Mouse (Mus musculus) spleen, adult 2 months (tissue): ENCODE measurements around the gene Dennd5a. TPM values are rescaled to one million over a fixed set of nuclear protein-coding genes. Genes with fewer than 3 reads are reported as not detected.

Experiments
- DNase-seq, 2 experiments: peaks; one replicate each; pipeline versions ENCODE4 v3.0.0 to v3.0.0-alpha.2; 2012 to 2021; ENCODE audit warnings: low spot score in 2 of 2, low read depth in 1 of 2
- H3K27ac ChIP-seq: fragments of 200-500 bp; 2 replicates; pipeline ENCODE4 v1.5.1; 2012; ENCODE audit warnings: low read length, inconsistent platforms; ENCODE audit not compliant: insufficient read depth
- H3K27me3 ChIP-seq: fragments of 200-500 bp; 2 replicates; pipeline ENCODE4 v1.6.1; 2012; ENCODE audit warnings: mild to moderate bottlenecking, moderate library complexity, low read length, inconsistent platforms; ENCODE audit not compliant: control insufficient read depth, insufficient read depth
- H3K36me3 ChIP-seq: fragments of 200-500 bp; 2 replicates; pipeline ENCODE4 v1.6.1; 2012; ENCODE audit warnings: mild to moderate bottlenecking, low read length, inconsistent platforms; ENCODE audit not compliant: control insufficient read depth, insufficient read depth
- H3K4me1 ChIP-seq: fragments of 200-500 bp; 2 replicates; pipeline ENCODE4 v1.6.1; 2011; ENCODE audit warnings: inconsistent platforms; ENCODE audit not compliant: control insufficient read depth, insufficient read depth, insufficient read length
- H3K4me3 ChIP-seq: fragments of 200-500 bp; 2 replicates; pipeline ENCODE4 v1.5.1; 2011; ENCODE audit warnings: mild to moderate bottlenecking, inconsistent platforms; ENCODE audit not compliant: insufficient read depth, insufficient read length; ENCODE audit errors: extremely low read depth
- CTCF ChIP-seq: fragments of 200-500 bp; IDR thresholded peaks from 2 replicates; pipeline ENCODE4 v1.5.1; 2011; ENCODE audit warnings: mild to moderate bottlenecking, inconsistent platforms; ENCODE audit not compliant: insufficient read depth, insufficient read length, insufficient replicate concordance; ENCODE audit errors: extremely low read depth
- POLR2A ChIP-seq: fragments of 200-500 bp; IDR thresholded peaks from 2 replicates; pipeline ENCODE4 v1.6.1; 2011; ENCODE audit warnings: low read depth, low read length, inconsistent platforms
- WGBS: fragments of 180-500 bp; shearing (Covaris S2); methylation state at CpG from one replicate; pipeline ENCODE4 v1.1.7; 2018; 5-methylcytosine and 5-hydroxymethylcytosine counted together
- polyA plus RNA-seq: library from polyadenylated mRNA; depleted of rRNA; stranded (reverse); fragments of >200 nt; gene quantifications from 2 replicates; pipeline ENCODE4 v1.2.3, GENCODE M21; 2012; rRNA removed

Gene Dennd5a
- 49.8 and 57.1 TPM in 2 replicates for polyA plus RNA-seq

DNA sequence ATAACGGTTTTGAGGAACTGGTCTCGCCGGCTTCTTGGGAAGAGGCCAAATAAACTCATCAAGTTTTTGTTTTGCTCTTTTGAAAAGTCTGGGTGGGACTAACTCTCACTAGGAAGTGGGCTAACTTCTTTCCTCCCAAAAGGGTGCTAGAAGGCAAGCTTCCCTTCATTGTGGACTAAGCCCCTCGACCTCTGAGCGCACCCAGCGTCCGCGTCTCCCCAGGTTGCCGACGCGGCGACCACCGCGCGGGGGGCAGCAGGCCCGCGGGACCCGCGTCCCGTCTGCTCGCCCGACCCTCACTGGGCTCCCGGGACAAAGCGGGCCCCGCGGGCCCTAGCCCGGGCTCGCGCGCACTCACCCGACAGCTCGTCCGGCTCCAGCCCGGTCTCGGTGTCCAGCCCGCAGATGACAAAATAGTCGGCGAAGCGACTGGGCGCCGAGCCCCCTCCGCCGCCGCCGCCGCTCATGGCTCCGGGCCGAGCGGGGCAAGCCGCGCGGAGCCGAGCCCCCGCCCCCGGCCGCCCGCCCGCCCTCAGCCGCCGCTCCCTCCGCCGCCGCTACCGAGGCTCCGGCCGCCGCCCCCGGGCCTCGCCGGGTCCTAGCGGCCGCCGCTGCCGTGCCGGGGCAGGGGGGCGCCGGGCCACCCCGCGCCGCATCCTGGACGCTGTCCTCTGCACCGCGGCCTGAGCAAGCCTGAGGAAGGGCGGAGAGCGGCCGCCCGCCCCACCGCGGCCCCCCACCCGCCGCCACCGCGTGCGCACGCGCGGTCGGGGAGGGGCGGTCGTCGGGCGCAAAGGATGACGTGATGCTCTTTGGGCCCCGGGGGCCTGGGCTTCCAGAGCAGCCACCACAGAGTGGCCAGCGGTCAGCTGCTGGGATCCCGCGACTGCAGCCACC lies at the start of gene Dennd5a:
Gene Dennd5a, minus strand, starts transcription at position 755 of the 897 bp plus-strand sequence.
- H3K36me3 ChIP-seq = no peaks in the 10 kb centered on the region
- TF ChIP-seq CTCF = no peak
- TF ChIP-seq POLR2A = peak; percentile 6; the same call in 1 of the 2 replicates
- H3K27me3 ChIP-seq = no peaks in the 10 kb centered on the region
- H3K4me1 ChIP-seq = peaks cover 9% of the 10 kb centered on the region; the same call in 1 of the 2 replicates
- WGBS = under 1% methylated on average over 93 of the region's 107 CpGs
- DNase-seq = peak in 1 of 2 experiments; percentile 42
- H3K4me3 ChIP-seq = peak within 1 kb of the TSS; percentile 68
- peak within 1 kb of the TSS; percentile 83 for H3K27ac ChIP-seq

DNA sequence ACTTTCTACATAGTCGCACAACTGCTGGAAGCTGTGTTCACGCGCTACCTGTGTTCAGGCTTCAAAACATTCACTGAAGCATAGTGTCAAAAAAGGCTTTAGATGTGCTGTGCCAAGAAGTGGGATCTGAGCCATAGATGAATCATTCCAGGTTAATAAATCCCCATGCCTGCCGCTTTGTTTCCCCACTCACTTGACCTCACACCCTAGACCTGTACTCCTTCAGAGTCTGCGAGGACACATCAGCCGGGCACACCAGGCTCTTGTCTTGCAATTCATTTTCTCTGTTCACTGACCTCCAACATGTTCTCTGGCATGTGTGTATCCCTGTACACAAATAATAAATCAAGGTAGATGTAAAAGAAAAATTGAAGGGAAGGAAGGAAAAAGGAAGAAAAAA lies 48.8 kb upstream of the Dennd5a start:
- no peaks in the 10 kb centered on the region for H3K4me1 ChIP-seq
- TF ChIP-seq CTCF = no peak
- no peak for TF ChIP-seq POLR2A
- H3K27me3 ChIP-seq = no peaks in the 10 kb centered on the region
- no peak for DNase-seq
- WGBS = 97% methylated on average over 6 of the region's 6 CpGs
- no peaks in the 10 kb centered on the region for H3K36me3 ChIP-seq
- H3K27ac ChIP-seq = no peak overlapping the region
- H3K4me3 ChIP-seq = no peak overlapping the region

- DNase-seq = no peak
- WGBS = 88% methylated on average over 1 of the region's 1 CpGs
- Histone ChIP-seq H3K4me1 (no peaks in the 10 kb centered on the region), H3K4me3 (no peak overlapping the region), H3K27ac (no peak overlapping the region), H3K27me3 (no peaks in the 10 kb centered on the region), H3K36me3 (no peaks in the 10 kb centered on the region)
- TF ChIP-seq CTCF (no peak), POLR2A (no peak)
These were observed 48.2 kb upstream of the Dennd5a start for GRCm38 (mm10) chr7:110008513-110008912.

DNA sequence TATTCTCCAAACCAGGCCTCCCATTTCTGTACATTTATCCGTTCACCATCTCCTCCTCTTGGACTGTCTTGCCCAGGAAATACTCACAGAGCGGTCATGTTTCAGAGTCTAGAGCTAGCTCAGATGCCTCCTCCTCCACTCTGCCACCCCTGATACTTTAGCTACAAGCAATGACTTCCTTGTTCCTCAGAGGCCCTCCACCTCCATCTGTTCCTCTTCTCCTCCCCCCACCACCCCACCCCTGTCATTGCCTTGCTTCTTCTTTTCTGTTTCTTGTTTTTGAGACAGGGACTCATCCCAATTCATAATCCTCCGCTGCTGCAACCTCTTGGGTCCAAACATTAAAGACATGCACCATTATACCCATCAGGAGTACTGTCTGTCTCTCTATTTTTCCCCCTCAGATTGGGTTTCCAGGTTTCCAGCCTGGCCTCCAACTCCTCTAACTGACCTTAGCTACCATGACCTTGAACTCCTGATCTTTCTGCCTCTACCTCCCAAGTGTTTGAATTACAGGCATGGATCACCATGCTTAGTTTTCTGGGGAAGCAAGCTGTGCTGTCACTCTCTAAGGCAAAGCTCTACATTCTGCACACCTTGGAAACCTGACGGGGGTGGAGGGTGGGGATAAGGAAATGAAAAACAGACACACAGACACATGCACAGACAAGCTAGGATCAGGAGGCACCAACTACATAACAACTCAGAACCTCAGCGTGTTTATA lies 46.4 kb upstream of the Dennd5a start:
- TF ChIP-seq CTCF (no peak), POLR2A (no peak)
- no peak overlapping the region for H3K4me3 ChIP-seq
- H3K27ac ChIP-seq = peak overlapping the region; percentile 38; the same call in 1 of the 2 replicates
- no peaks in the 10 kb centered on the region for H3K36me3 ChIP-seq
- WGBS = 69% methylated on average over 5 of the region's 5 CpGs
- no peak for DNase-seq
- no peaks in the 10 kb centered on the region for H3K4me1 ChIP-seq
- no peaks in the 10 kb centered on the region for H3K27me3 ChIP-seq

- no peaks in the 10 kb centered on the region for H3K36me3 ChIP-seq
- no peaks in the 10 kb centered on the region for H3K4me1 ChIP-seq
- TF ChIP-seq CTCF = no peak
- TF ChIP-seq POLR2A = no peak
- H3K27me3 ChIP-seq = no peaks in the 10 kb centered on the region
- no peak overlapping the region for H3K27ac ChIP-seq
- DNase-seq = no peak
- H3K4me3 ChIP-seq = no peak overlapping the region
These were observed 45.7 kb upstream of the Dennd5a start for GRCm38 (mm10) chr7:110005976-110006375.

GRCm38 (mm10) chr7:110002968-110003367 lies 42.7 kb upstream of the Dennd5a start:
- 61% methylated on average over 20 of the region's 20 CpGs for WGBS
- DNase-seq = peak in 1 of 2 experiments; percentile 3
- Histone ChIP-seq H3K27ac (0 out of 2 replicates have a peak overlapping the region, but pooled peaks have one; percentile 1), H3K4me3 (no peak overlapping the region), H3K27me3 (no peaks in the 10 kb centered on the region), H3K36me3 (no peaks in the 10 kb centered on the region), H3K4me1 (no peaks in the 10 kb centered on the region)
- TF ChIP-seq CTCF = no peak

GRCm38 (mm10) chr7:110002092-110002491 lies 41.8 kb upstream of the Dennd5a start:
- TF ChIP-seq CTCF = no peak
- no peak for TF ChIP-seq POLR2A
- Histone ChIP-seq H3K27ac (peak overlapping the region; percentile 18; the same call in 1 of the 2 replicates), H3K4me1 (no peaks in the 10 kb centered on the region), H3K4me3 (no peak overlapping the region), H3K27me3 (no peaks in the 10 kb centered on the region), H3K36me3 (no peaks in the 10 kb centered on the region)
- no peak for DNase-seq
